Mouse (Mus musculus) hindbrain, postnatal 0 days (tissue): ENCODE measurements around the gene Rabep1. TPM values are rescaled to one million over a fixed set of nuclear protein-coding genes. Genes with fewer than 3 reads are reported as not detected.

Experiments
- ATAC-seq: fragments of 200-750 bp; cut with Nextera tagmentation; 2 replicates; pipeline ENCODE4 v1.8.0; 2017; ENCODE audit warnings: mild to moderate bottlenecking, moderate TSS enrichment, moderate library complexity
- DNase-seq: peaks from one replicate; pipeline ENCODE4 v3.0.0-alpha.2; 2015; ENCODE audit warnings: low spot score
- H3K27ac ChIP-seq: fragments of 300-500 bp; sonication (generic); 2 replicates; pipeline ENCODE4 v1.5.1; 2014; ENCODE audit warnings: mild to moderate bottlenecking
- H3K27me3 ChIP-seq: fragments of 300-500 bp; sonication (generic); 2 replicates; pipeline ENCODE4 v1.6.1; 2014; ENCODE audit warnings: low read length, mixed read lengths; ENCODE audit not compliant: insufficient read depth
- H3K36me3 ChIP-seq: fragments of 300-500 bp; sonication (generic); 2 replicates; pipeline ENCODE4 v1.6.1; 2014; ENCODE audit warnings: low read length, mixed read lengths; ENCODE audit not compliant: insufficient read depth
- H3K4me1 ChIP-seq: fragments of 300-500 bp; sonication (generic); 2 replicates; pipeline ENCODE4 v1.6.1; 2014; ENCODE audit warnings: antibody characterized with exemption, low read length, mixed read lengths; ENCODE audit not compliant: insufficient read depth
- H3K4me2 ChIP-seq: fragments of 300-500 bp; sonication (generic); 2 replicates; pipeline ENCODE4 v1.6.1; 2014; ENCODE audit warnings: low read depth, mild to moderate bottlenecking, low read length, moderate library complexity, mixed read lengths
- H3K4me3 ChIP-seq: fragments of 300-500 bp; sonication (generic); 2 replicates; pipeline ENCODE4 v1.5.1; 2014; ENCODE audit warnings: low read length
- H3K9ac ChIP-seq: fragments of 300-500 bp; sonication (generic); replicated peaks from 2 replicates; pipeline ENCODE4 v1.6.1; 2014; ENCODE audit warnings: mild to moderate bottlenecking, low read length, moderate library complexity, mixed read lengths
- H3K9me3 ChIP-seq: fragments of 300-500 bp; sonication (generic); 2 replicates; pipeline ENCODE4 v1.6.1; 2016; ENCODE audit warnings: low read length, mixed read lengths
- CTCF ChIP-seq: IDR thresholded peaks from 2 replicates; pipeline ENCODE4 v1.5.1; 2016; ENCODE audit warnings: antibody characterized with exemption, control low read depth, low read depth
- WGBS: fragments of 180-500 bp; shearing (Covaris S2); extraction: QIAGEN DNeasy Blood & Tissue Kit; methylation state at CpG from one replicate; pipeline ENCODE4 v1.1.7; 2014; 5-methylcytosine and 5-hydroxymethylcytosine counted together
- polyA plus RNA-seq: library from polyadenylated mRNA; unstranded; fragments of >200 nt; fragmentation: Nextera tagmentation; extraction: Ambion mirVana; gene quantifications from 2 replicates; pipeline ENCODE4 v1.2.1, GENCODE M21; 2015
- total RNA-seq: library from RNA; depleted of rRNA; stranded (reverse); fragments of >200 nt; gene quantifications from 2 replicates; pipeline ENCODE4 v1.2.3, GENCODE M21; 2014; rRNA removed

Gene Rabep1
- total and polyA plus RNA-seq, 2 experiments from 2014 or later = 47.1 to 101 TPM

DNA sequence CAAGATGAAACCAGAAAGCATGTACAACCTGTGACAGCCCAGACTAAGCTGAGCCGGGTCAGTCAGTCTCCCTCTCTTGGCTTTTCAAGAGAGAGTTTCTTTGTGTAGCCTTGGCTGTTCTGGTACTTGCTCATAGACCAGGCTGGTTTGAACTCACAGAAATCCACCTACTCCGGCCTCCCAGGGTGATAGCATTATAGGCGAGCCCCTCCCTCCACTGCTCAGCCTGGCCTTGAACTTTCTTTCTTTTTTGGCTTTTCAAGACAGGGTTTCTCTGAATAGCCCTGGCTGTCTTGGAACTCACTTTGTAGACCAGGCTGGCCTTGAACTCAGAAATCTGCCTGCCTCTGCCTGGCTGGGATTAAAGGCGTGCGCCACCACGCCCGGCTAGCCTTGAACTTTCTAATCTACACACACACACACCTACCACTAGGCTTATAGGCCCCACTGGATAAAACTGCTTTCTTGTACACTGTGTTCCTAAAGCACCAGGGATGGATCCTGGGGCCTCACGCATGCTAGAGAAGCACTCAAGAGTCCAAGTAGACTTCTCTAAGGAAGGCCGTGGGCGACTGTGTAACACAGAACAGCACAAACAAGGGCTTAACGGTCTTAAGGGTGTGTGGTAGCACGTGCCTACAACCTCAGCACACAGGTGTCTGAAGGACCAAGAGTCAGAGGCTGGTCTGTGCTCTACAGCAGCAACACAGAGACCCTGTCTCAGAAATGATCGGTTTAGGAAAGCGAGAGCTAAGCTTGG lies 136.4 kb downstream of the Rabep1 start:
- H3K4me1 ChIP-seq = no peaks in the 10 kb centered on the region
- H3K4me3 ChIP-seq = no peak overlapping the region
- no peak overlapping the region for H3K9ac ChIP-seq
- ATAC-seq = no peak
- DNase-seq = no peak
- H3K36me3 ChIP-seq = peaks cover 54% of the 10 kb centered on the region
- no peak overlapping the region for H3K27ac ChIP-seq
- no peak overlapping the region for H3K4me2 ChIP-seq
- H3K9me3 ChIP-seq = no peaks in the 10 kb centered on the region
- no peaks in the 10 kb centered on the region for H3K27me3 ChIP-seq
- TF ChIP-seq CTCF = no peak
- WGBS = 95% methylated on average over 14 of the region's 14 CpGs

GRCm38 (mm10) chr11:70982030-70982429 lies 137.5 kb downstream of the Rabep1 start:
- DNase-seq (no peak), ATAC-seq (no peak)
- WGBS = 16% methylated on average over 12 of the region's 12 CpGs
- H3K9me3 ChIP-seq = no peaks in the 10 kb centered on the region
- peak overlapping the region; percentile 67 for H3K4me2 ChIP-seq
- H3K36me3 ChIP-seq = peaks cover 54% of the 10 kb centered on the region
- H3K9ac ChIP-seq = peak overlapping the region; percentile 85
- no peak for TF ChIP-seq CTCF
- no peaks in the 10 kb centered on the region for H3K27me3 ChIP-seq
- H3K4me3 ChIP-seq = peak overlapping the region; percentile 97
- H3K27ac ChIP-seq = no peak overlapping the region
- H3K4me1 ChIP-seq = no peaks in the 10 kb centered on the region

- H3K9me3 ChIP-seq = no peaks in the 10 kb centered on the region
- H3K4me3 ChIP-seq = peak within 1 kb of the TSS; percentile 97
- ATAC-seq (peak; percentile 97), DNase-seq (peak; percentile 94)
- WGBS = 1% methylated on average over 63 of the region's 64 CpGs
- peaks cover 53% of the 10 kb centered on the region for H3K36me3 ChIP-seq
- no peaks in the 10 kb centered on the region for H3K4me1 ChIP-seq
- peak; percentile 95 for TF ChIP-seq CTCF
- peak within 1 kb of the TSS; percentile 85 for H3K9ac ChIP-seq
- H3K27ac ChIP-seq = peak within 1 kb of the TSS; percentile 76
- H3K27me3 ChIP-seq = no peaks in the 10 kb centered on the region
- H3K4me2 ChIP-seq = peak within 1 kb of the TSS; percentile 67
Observed at GRCm38 (mm10) chr11:70982557-70983228, 138.1 kb downstream of the Rabep1 start, which contains the start of gene C1qbp. Gene C1qbp, minus strand, starts transcription at chr11:70983026.

Other genes starting within 250 kb of the Rabep1 start
- not detected in 2 replicates for gene 4930544D05Rik, start 228.9 kb upstream of the Rabep1 start, total RNA-seq
- gene 4930544D05Rik, start 228.9 kb upstream of the Rabep1 start, polyA plus RNA-seq = not detected in 2 replicates
- 4.5 TPM in 1 of 2 replicates, not detected in the other for gene Chrne, start 225.6 kb upstream of the Rabep1 start, total RNA-seq
- 0.42 and 0.59 TPM in 2 replicates for gene Chrne, start 225.6 kb upstream of the Rabep1 start, polyA plus RNA-seq
- not detected in 2 replicates for gene Gp1ba, start 205.7 kb upstream of the Rabep1 start, total RNA-seq
- 0.24 and 0.42 TPM in 2 replicates for gene Gp1ba, start 205.7 kb upstream of the Rabep1 start, polyA plus RNA-seq
- gene Rnf167, start 197.5 kb upstream of the Rabep1 start, total RNA-seq = 70.2 and 87.3 TPM in 2 replicates
- gene Rnf167, start 197.5 kb upstream of the Rabep1 start, polyA plus RNA-seq = 100 and 105 TPM in 2 replicates
- gene Slc25a11, start 197.3 kb upstream of the Rabep1 start, total RNA-seq = 154 and 160 TPM in 2 replicates
- gene Slc25a11, start 197.3 kb upstream of the Rabep1 start, polyA plus RNA-seq = 168 and 171 TPM in 2 replicates
- gene Pfn1, start 190.1 kb upstream of the Rabep1 start, total RNA-seq = 460 and 560 TPM in 2 replicates
- gene Pfn1, start 190.1 kb upstream of the Rabep1 start, polyA plus RNA-seq = 606 and 634 TPM in 2 replicates
- gene Eno3, start 187.6 kb upstream of the Rabep1 start, total RNA-seq = 12.4 and 17.7 TPM in 2 replicates
- 5.9 and 8.3 TPM in 2 replicates for gene Eno3, start 187.6 kb upstream of the Rabep1 start, polyA plus RNA-seq
- gene Spag7, start 175.4 kb upstream of the Rabep1 start, total RNA-seq = 31.9 and 43.1 TPM in 2 replicates
- 138 and 142 TPM in 2 replicates for gene Spag7, start 175.4 kb upstream of the Rabep1 start, polyA plus RNA-seq
- 23.2 and 26.7 TPM in 2 replicates for gene Camta2, start 156.7 kb upstream of the Rabep1 start, total RNA-seq
- 24.5 and 24.6 TPM in 2 replicates for gene Camta2, start 156.7 kb upstream of the Rabep1 start, polyA plus RNA-seq
- 0.72 and 0.94 TPM in 2 replicates for gene Inca1, start 144.6 kb upstream of the Rabep1 start, total RNA-seq
- 2.3 and 3.1 TPM in 2 replicates for gene Inca1, start 144.6 kb upstream of the Rabep1 start, polyA plus RNA-seq
- gene Kif1c, start 144.2 kb upstream of the Rabep1 start, total RNA-seq = 27.3 and 31.5 TPM in 2 replicates
- gene Kif1c, start 144.2 kb upstream of the Rabep1 start, polyA plus RNA-seq = 1.7 and 1.9 TPM in 2 replicates
- gene Zfp3, start 80.6 kb upstream of the Rabep1 start, total RNA-seq = 6.8 and 9.8 TPM in 2 replicates
- gene Zfp3, start 80.6 kb upstream of the Rabep1 start, polyA plus RNA-seq = 10.2 and 11.2 TPM in 2 replicates
- not detected in 2 replicates for gene Scimp, start 32.2 kb upstream of the Rabep1 start, total RNA-seq
- 0.14 TPM in 1 of 2 replicates, not detected in the other for gene Scimp, start 32.2 kb upstream of the Rabep1 start, polyA plus RNA-seq
- gene Nup88, start 125.2 kb downstream of the Rabep1 start, total RNA-seq = 63.9 and 64.0 TPM in 2 replicates
- gene Nup88, start 125.2 kb downstream of the Rabep1 start, polyA plus RNA-seq = 97.0 and 99.8 TPM in 2 replicates
- 17.7 and 47.2 TPM in 2 replicates for gene Rpain, start 125.4 kb downstream of the Rabep1 start, total RNA-seq
- gene Rpain, start 125.4 kb downstream of the Rabep1 start, polyA plus RNA-seq = 65.8 and 66.7 TPM in 2 replicates
- gene C1qbp, start 138.2 kb downstream of the Rabep1 start, total RNA-seq = 14.9 and 22.0 TPM in 2 replicates
- gene C1qbp, start 138.2 kb downstream of the Rabep1 start, polyA plus RNA-seq = 201 TPM in 2 replicates
- 22.9 and 24.3 TPM in 2 replicates for gene Dhx33, start 159.7 kb downstream of the Rabep1 start, total RNA-seq
- gene Dhx33, start 159.7 kb downstream of the Rabep1 start, polyA plus RNA-seq = 8.3 and 10.0 TPM in 2 replicates
- 6.1 and 12.5 TPM in 2 replicates for gene Mis12, start 174.8 kb downstream of the Rabep1 start, total RNA-seq
- gene Mis12, start 174.8 kb downstream of the Rabep1 start, polyA plus RNA-seq = 14.1 and 16.2 TPM in 2 replicates
- gene Derl2, start 175.1 kb downstream of the Rabep1 start, total RNA-seq = 25.7 and 31.5 TPM in 2 replicates
- 25.3 and 28.2 TPM in 2 replicates for gene Derl2, start 175.1 kb downstream of the Rabep1 start, polyA plus RNA-seq
- 696 and 765 TPM in 2 replicates for gene 6330403K07Rik, start 188.7 kb downstream of the Rabep1 start, total RNA-seq
- gene 6330403K07Rik, start 188.7 kb downstream of the Rabep1 start, polyA plus RNA-seq = 673 and 681 TPM in 2 replicates